Mouse (Mus musculus) frontal cortex, adult 2 months (tissue): ENCODE measurements at regions not wholly inside any gene's neighbourhood (a gene's known extent, or its start where the extent isn't known, plus 50 kb on each side); places are given as distances from the start of the nearest gene placed in this dataset.
A peak's percentile ranks its signal among the peaks of the same experiment; 100 is the strongest.

Experiments used
- DNase-seq, 2 experiments: peaks; one replicate each; pipeline ENCODE4 v3.0.0; 2022; ENCODE audit warnings: low spot score in 1 of 2; ENCODE audit errors: extremely low spot score in 1 of 2

GRCm38 (mm10) chrX:117559063-117559462 lies 544.5 kb downstream of the H2afb1 start:
- DNase-seq, result peak; percentile 23 to 57
